Mouse (Mus musculus) neutrophil, adult 5-6 weeks (primary cell): ENCODE results near the gene Map3k5. TPM values are rescaled to one million over a fixed set of nuclear protein-coding genes. Genes with fewer than 3 reads are reported as not detected.
"Not testable (repeated sequence)": the region's sequence is repeated elsewhere in the genome, so short reads cannot be mapped to it uniquely, and the experiment has no call there.

Experiments used
- ATAC-seq: fragments of 151-379, 151-347 bp; 2 replicates; pipeline ENCODE4 v1.8.0; 2017; ENCODE audit warnings: mild to moderate bottlenecking, moderate TSS enrichment; ENCODE audit not compliant: insufficient number of reproducible peaks, poor library complexity, low FRiP score, severe bottlenecking; ENCODE audit errors: extremely low read depth
- total RNA-seq: library from RNA; stranded (forward); fragments of 200-1000 nt; gene quantifications from 2 replicates; pipeline ENCODE4 v1.2.3, GENCODE M21; 2017

Map3k5 gene
- total RNA-seq: 133 and 144 TPM in 2 replicates

GRCm38 (mm10) chr10:19934384-19935294 lies at the start of gene Map3k5:
Gene Map3k5, plus strand, starts transcription at chr10:19934472.
- ATAC-seq: peak; percentile 6; the same call in 1 of the 2 replicates

DNA sequence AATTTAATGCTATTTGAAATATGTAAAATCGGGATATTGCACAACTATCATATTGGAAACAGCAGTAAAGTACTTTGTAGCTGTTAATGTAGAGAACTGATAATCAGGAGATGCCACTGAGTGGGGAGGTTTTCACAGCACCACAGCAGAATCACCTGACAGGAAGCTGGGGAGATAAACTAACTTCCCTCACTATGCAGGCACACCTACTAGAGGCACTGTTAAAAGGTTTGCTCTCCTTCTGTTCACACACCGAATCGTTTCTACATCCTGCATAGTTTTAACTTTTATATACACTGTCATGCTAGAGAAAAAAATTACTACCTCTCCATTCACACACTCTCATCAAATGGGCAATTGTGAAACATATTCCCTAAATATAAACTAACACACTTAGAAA lies 48.0 kb upstream of the Map3k5 start:
- no peak for ATAC-seq

DNA sequence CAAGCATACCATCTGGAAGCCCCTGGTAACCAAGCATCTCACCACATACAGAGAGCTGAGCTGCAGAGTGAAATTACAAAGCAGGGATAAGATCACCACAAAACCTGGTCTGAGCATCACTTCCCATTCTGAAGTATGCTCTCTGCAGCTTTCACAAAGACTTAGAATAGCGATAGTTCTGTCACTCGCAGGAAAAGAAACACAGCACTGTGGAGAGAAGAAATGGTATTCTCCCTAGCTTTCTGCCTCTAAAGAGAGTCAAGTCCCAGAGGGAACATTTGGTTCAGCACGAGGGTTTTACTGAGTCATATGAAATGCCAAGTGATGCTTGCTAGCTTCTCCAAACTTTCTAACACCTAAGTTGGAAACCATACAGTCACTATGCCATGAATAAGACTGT lies 44.4 kb upstream of the Map3k5 start:
- ATAC-seq: no peak

GRCm38 (mm10) chr10:19891686-19892085 lies 42.6 kb upstream of the Map3k5 start:
- ATAC-seq: no peak

DNA sequence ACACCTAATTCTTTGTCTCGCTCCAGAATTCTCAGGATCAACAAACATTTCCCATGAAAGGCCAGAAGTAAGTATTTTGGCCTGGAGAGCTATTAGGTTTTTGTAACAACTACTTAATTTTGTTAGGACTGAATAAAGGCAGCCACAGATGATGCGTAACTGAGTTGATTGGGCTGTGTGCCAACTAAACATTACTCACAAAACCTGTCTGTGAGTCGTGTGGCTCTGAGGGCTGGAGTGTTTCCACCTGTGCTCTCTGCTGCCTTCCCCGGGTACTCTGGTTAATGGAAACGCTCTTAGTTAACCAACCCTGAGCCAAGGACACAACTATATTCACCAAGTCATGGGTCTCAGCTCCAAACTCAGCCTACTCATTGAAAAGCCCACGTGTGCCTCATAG lies 41.1 kb upstream of the Map3k5 start:
- ATAC-seq: no peak

DNA sequence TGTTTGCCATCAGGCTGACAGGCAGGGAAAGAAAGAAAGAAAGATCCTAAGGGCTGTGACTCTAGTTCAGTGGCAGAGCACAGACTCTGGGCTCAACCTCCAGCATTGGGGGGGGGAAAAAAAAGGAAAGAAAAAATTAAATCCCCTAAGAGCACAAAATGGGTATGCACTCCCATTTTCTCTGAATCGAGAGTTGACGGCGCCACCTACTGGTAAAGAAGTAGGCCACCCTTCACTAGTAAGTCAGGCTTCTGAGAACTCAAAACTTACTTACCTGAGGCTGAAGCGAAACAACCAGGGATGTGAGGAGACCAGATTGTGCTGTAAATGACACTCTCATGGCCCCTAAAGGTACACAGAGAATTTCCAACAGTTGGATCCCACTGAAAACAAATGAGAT lies 40.3 kb upstream of the Map3k5 start:
- ATAC-seq: peak; percentile 33; the same call in 1 of the 2 replicates

DNA sequence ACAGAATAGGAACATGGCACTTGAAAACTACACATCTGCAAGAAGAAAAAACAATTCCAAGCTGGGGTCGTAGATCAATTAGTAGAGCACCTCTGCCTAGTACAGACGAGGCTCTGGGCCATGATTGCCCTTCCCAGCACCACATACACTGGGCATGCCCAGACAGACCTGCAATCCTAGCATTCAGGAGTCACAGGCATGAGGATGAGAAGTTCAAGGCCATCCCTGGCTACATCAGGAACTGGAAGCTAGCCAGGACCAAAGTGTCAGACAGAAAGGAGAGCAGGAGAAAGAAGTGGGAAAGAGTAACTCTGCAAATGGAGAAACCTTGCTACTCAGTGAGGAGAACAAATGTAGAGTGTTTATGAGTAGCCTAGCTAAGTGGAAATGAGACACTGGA lies 34.1 kb upstream of the Map3k5 start:
- ATAC-seq: no peak

GRCm38 (mm10) chr10:19901992-19902391 lies 32.3 kb upstream of the Map3k5 start:
- no peak for ATAC-seq

DNA sequence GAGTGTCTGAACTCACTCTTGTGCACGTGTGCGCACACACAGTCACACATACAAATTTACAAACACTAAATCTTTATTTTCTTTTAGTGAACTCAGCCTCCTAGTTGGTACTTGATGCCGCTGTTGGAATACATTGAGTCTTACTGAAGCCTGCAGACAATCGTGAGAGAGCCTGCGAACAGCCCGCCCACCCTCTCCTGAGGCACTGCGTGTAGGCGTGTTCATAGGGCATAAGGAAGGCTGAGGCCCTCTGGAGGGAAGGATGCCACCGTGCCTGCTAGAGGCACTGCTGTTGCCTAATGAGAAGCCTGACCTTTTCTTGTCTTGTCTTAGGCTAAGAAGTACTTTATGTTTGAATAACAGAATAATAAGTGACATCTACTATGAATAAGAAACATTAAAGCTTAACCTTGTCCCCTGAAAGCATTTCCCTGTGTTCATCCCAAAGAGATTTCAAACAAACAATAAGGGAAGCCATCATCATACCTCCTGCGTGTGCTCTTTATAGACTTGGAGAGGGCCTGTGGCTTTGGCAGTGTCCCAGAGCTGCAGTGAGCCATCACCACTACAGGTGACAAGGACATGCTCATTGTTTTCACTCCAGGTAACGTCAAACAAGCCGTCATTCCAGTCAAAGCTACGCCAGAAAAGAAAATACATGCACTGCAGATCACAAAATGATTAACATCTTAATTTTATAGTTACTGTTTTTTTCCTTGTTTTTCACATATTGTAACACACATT lies 30.0 kb upstream of the Map3k5 start:
- no peak for ATAC-seq

DNA sequence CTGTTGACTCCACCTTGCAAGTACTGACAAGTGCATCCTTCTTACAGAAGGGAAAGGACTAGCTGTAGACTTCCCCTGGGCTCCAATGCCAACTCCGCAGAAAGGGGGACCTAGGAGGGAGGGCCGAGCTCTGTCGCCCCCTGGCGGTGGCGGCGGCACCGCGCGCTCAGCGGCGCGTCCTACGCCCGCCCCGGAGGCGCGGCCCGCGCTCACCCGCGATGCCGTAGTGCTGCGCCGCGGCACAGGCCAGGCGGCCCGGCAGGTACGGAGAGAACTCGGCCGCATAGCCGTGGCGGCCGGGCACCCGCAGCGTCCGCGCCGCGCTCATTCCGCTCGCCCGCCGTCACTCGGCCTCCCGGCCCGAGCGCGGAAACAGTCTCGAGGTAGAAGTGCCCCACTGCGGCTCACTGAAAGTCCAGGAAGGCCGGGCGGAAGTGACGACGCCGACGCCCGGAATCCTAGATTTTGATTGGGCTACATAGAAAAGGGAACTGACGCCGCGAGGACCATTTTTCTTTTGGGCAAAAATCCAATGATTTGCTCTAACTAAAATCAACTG lies 26.9 kb upstream of the Map3k5 start, which contains the start of gene Pex7:
Gene Pex7, minus strand, starts transcription at position 444 of the 559 bp plus-strand sequence.
- ATAC-seq: peak; percentile 95

GRCm38 (mm10) chr10:19908076-19908475 lies 26.2 kb upstream of the Map3k5 start:
- no peak for ATAC-seq

DNA sequence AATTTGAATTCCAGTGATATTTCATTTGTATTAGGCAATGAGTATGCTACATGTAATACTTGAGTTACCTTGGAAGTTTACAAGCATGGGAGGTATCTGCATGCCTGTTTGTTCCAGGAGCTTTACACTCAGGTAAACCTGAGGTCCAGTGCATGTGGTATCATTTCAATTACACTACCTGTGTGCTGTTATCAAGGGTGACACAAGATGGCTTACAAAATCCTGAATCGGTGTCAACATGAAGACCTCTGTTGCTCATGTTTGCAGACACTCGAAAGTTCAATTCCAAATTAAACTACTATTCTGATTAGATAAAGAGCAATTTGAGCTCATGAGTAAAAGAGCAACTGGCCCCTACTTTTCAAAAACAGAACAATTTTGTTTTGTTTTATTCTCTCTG lies 23.8 kb upstream of the Map3k5 start:
- no peak for ATAC-seq

DNA sequence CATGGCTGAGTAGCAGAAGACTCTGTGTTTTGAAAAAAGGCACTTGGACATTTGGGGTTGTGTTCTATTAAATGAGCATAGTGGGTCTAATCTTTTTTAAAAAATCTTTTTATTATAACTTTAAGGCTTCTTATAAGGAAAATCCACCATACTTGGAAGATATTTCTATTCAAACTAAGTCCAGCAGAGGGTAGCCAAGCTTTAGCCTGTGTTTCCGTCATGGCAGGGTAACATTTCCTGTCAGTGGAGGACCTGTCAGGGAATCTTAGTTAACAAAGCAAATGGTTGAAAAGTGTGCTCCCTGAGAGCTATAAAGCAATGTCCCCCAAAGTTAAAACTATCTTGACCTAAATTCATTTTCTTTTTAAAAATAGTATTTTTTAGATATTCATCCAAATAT lies 22.7 kb upstream of the Map3k5 start:
- ATAC-seq: no peak

- ATAC-seq: peak; percentile 34; the same call in 1 of the 2 replicates
Measured at GRCm38 (mm10) chr10:19913806-19914205, 20.5 kb upstream of the Map3k5 start.

DNA sequence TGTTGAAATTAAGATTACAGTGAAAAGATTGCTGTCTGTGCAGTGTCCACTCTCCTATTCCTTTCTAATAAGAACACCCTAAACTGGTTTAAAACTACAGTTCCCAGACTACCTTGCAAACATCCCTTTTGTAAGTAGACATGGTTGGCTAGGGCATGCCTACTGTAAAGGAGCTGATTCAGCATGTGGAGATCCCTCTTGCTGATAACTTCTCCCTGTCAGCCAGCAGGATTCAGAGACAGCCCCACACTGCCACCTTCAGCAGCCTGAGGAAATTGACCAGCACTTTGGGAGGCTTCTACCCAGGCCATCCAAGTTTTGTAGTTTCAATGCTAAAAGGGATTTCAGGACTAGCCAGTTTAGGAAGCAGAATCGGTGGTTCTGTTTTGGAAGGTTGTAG lies 19.0 kb upstream of the Map3k5 start:
- ATAC-seq: peak; percentile 40; the same call in 1 of the 2 replicates

DNA sequence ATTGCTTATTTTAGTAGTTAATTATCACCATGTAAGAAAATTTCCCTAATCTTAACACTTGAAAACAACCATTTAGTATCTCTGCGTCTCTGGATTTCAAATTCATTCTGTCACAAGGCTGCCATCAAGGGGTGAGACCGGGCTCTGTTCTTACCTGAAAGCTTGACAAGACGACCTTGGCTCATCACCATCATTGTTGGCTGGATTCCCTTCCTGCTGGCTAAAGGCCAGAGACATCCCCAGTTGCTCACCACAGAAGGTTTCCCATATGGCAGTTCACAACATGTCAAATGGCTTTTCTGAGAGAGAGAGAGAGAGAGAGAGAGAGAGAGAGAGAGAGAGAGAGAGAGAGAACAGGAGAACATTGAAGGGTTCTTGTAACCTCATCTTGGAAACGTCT lies 11.9 kb upstream of the Map3k5 start:
- ATAC-seq: no peak

DNA sequence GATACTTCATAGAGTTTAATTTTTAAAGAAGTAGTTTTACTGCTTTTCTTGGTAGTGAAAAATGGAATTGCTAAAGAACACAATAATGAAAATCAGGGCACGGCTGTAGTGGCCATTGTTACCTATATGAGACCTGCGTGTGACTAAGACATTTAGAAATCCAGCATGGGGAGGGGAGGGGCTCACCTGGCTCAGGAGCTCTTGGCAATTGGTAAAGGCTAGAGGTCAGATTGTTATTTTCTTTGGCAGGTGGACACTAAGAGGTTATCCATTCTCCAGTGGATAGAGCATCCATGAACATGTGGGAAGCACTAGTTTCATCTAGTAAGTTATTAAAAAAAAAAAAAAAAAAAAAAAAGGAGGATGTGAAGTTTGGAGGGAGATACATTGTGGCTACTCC lies 10.0 kb upstream of the Map3k5 start:
- no peak for ATAC-seq

- not testable (repeated sequence) for ATAC-seq
Measured at GRCm38 (mm10) chr10:19926391-19926897, 7.8 kb upstream of the Map3k5 start.

- ATAC-seq: no peak
Measured at GRCm38 (mm10) chr10:19928205-19928604, 6.1 kb upstream of the Map3k5 start.
